Mouse (Mus musculus) layer of hippocampus, adult 6 months (tissue): ENCODE results near the gene Afg1l. TPM values are rescaled to one million over a fixed set of nuclear protein-coding genes. Genes with fewer than 3 reads are reported as not detected.

ENCODE experiments used
- long read RNA-seq, 2 experiments: library from polyadenylated mRNA; unstranded; transcript quantifications; one replicate each; pipeline ENCODE4 v2.0.0; 2019 to 2020
- polyA plus RNA-seq: library from polyadenylated mRNA; unstranded; fragments of <200 nt; fragmentation: Nextera tagmentation; gene quantifications from 2 replicates; pipeline ENCODE4 v1.2.3, GENCODE M21; 2021

Gene Afg1l
- 16.5 and 20.5 TPM in 2 replicates for polyA plus RNA-seq
- long read RNA-seq, experiment 1, transcript Afg1l-201 (13 exons, 2,513 nt): major isoform, 15 of 61 reads
- long read RNA-seq, experiment 1, partial matches to known transcripts: 6 of 61 reads
- long read RNA-seq, experiment 1, other reads (novel, unspliced or antisense): 40 of 61 reads
- long read RNA-seq, experiment 2, transcript Afg1l-201 (13 exons, 2,513 nt): major isoform, 38 of 108 reads
- long read RNA-seq, experiment 2, partial matches to known transcripts: 1 of 108 reads
- long read RNA-seq, experiment 2, other reads (novel, unspliced or antisense): 68 of 108 reads

DNA sequence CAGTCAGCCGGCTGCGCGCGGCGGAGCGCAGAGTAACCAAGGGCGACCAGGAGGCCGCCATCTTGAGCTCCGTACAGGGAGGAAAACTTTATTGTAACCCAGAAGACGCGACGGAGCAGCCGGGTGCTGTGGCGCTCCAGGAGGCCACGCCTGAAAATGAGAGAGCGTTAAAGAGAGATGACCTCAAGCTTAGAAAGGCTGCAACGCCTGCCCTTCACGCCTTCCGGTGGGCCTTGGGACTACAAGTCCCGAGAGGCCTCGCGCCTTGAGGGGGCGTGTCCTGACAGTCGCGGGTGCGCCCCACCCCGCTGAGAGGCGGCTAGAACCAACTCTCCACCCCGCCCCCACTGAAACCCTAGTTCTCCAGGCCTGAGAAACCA lies at the start of gene Afg1l:
TSS of gene Afg1l (minus strand) at position 225 of the 380 bp plus-strand sequence.

GRCm38 (mm10) chr10:42501775-42502348 lies 23.5 kb upstream of the Afg1l start, which contains the start of gene Snx3:
Gene Snx3, plus strand, starts transcription at chr10:42502030.

DNA sequence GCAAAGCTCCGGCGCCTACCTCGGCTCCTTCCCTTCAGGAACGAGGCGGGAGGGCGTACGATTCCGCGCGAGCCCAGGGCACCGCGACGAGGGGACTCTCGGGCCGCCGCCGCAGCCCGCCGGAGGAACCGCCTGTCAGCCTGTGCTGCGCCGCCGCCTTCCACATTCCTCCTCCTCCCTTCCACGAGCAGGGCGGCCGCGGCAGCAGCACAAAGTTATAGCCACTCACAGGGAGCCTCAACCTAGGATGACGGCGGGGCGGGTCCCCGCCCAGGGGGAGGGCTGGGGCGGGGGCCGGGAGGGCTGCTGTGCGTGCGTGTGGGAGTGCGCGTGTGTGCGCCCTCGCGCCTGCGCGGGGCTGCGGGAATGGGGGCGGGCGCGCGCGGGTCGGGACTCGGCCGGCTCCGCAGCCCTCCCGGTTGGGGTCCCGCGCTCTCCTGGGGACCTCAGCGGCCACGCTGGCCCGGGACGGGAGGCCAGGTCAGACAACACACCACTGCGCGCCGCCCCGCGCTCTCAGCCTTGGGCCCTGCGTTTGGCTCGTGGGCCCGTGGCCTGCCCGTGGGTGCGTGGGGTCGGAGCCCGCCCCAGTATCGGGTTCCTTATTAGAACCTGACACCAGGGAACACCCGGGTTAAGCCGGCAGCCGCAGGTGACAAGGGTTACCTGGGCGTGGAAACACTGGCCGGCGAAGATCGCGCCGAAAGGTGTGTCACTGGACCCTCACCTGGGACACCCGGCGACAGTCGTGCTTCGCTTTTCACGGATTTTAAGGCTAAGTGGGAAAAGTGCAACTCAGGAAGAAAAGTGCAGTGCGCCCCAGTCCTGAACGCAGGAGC lies 201.6 kb downstream of the Afg1l start, which contains the start of gene Foxo3:
TSS of gene Foxo3 (minus strand) at position 249 of the 839 bp plus-strand sequence.

Other genes with a start within 250 kb of the Afg1l start
- 19.9 and 23.2 TPM in 2 replicates for gene Foxo3, start 201.8 kb downstream of the Afg1l start, polyA plus RNA-seq
- 560 and 592 TPM in 2 replicates for gene Snx3, start 23.5 kb upstream of the Afg1l start, polyA plus RNA-seq
- gene Nr2e1, start 105.1 kb upstream of the Afg1l start, polyA plus RNA-seq: 8.1 and 9.3 TPM in 2 replicates
- gene Ostm1, start 105.3 kb upstream of the Afg1l start, polyA plus RNA-seq: 46.2 and 49.6 TPM in 2 replicates